Mouse (Mus musculus) mouse trophoblast stem cell (cell line): ENCODE measurements around the gene Hivep2.

Experiments used
- in situ Hi-C, 2 experiments: fragments of 300-500 bp; cut with MseI, MboI; formaldehyde crosslinking; loops; 2 replicates in 1 of 2; 3 replicates in 1 of 2; pipeline ENCODE4 v1.15.1; 2025

Hivep2 gene

GRCm38 (mm10) chr10:14138663-14139062, 172.8 kb downstream of the Hivep2 start:
- in situ Hi-C loops, result no loop called here

GRCm38 (mm10) chr10:14144840-14145239, 179.0 kb downstream of the Hivep2 start:
- in situ Hi-C loops, result no loop called here

DNA sequence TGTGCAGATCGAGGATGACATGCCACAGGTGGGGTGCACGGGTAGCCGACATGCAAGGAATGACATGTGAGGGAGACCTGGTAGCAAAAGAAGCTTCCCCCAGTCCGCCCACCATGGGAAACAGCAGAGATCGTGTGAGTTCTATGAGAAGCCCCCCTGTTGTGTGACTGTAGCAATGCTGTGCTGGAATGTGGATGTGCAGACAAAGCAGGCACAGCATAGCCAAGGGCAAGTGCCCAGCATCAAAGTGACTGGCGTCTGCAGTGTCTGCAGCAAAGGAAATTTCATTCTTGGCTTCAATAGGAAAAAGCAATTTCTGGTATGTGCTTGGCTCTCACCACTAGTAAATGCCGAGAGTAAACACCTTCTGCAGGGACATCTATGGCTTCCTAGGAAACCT, 199.0 kb downstream of the Hivep2 start:
- in situ Hi-C loops, result no loop called here

GRCm38 (mm10) chr10:14168197-14168844, 202.4 kb downstream of the Hivep2 start:
- in situ Hi-C loops, result no loop called here

- in situ Hi-C loops, result no loop called here
Measured at GRCm38 (mm10) chr10:14168869-14169566, 203.1 kb downstream of the Hivep2 start.

DNA sequence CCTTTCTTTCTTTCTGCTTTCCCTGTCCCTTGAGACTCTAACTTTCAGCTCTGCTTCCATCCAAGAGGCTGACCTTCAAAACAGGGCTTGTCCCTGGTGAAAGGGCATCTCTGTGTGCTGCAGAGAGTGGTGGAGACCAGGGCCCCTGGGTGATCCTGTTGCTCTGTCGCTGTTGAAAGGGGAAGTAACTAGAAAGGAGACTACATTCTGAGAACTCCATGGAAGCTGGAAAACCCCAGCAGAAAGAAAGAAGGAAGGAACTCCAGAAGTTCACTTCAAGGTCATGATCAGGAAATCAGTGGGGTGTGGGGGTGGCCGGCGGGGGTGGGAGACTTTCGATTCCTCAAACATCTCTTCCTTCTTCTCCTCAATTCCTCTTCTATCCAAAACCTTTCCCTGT, 208.2 kb downstream of the Hivep2 start:
- in situ Hi-C loops, result no loop called here

GRCm38 (mm10) chr10:14179424-14180339, 213.8 kb downstream of the Hivep2 start:
- in situ Hi-C loops, result no loop called here

GRCm38 (mm10) chr10:14186352-14186976, 220.6 kb downstream of the Hivep2 start:
- in situ Hi-C loops, result no loop called here

- in situ Hi-C loops, result no loop called here
Measured at GRCm38 (mm10) chr10:14189050-14189449, 223.2 kb downstream of the Hivep2 start.

GRCm38 (mm10) chr10:14191202-14191601, 225.3 kb downstream of the Hivep2 start:
- in situ Hi-C loops, result loop anchor here in 1 of 2 experiments (10.0 kb wide), 1 partner anchor 626 kb away; no protein-coding TSS in a partner anchor

GRCm38 (mm10) chr10:14192156-14192555, 226.3 kb downstream of the Hivep2 start:
- in situ Hi-C loops, result loop anchor here in 1 of 2 experiments (10.0 kb wide), 1 partner anchor 627 kb away; no protein-coding TSS in a partner anchor

DNA sequence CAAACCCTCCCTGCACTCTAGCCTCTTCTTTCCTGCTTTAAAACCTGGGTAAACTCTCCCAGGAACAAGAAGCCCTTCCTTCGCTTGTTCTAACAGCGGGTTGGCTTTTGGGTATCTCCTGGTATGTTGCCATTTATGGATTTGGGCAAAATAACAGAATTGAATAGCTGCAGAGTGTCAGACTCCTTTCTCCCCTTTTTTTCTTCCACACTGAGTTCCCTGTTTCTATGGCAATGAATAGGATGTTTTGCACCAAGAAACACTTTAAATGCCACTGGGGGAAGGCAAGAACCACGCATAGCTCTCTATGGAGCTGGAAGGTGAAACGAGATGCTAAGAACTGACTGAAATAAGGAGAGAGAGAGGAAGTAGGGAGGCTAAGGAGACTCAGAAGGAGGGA, 227.8 kb downstream of the Hivep2 start:
- in situ Hi-C loops, result loop anchor here in 1 of 2 experiments (10.0 kb wide), 1 partner anchor 629 kb away; no protein-coding TSS in a partner anchor

GRCm38 (mm10) chr10:14195778-14196650, 230.1 kb downstream of the Hivep2 start:
- in situ Hi-C loops, result loop anchor here in 1 of 2 experiments (10.0 kb wide), 1 partner anchor 631 kb away; no protein-coding TSS in a partner anchor

DNA sequence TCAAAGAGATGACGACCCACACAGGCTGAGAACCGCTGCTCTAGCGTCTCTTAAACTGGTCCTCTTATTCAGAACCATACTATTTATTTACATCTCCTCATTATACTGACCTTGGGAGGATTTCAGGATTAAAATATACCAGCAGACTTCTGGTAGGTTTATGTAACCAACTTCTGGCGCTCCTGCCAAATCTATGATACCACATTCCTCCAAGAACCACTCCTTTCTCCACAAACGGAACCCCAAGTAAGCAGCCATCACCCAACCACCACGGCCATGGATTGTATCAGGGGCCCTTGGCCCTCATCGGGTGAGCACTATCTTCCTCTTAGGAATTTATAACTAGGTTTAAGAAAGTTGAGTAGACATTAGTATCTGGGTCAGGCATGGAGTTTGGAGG, 230.9 kb downstream of the Hivep2 start:
- in situ Hi-C loops, result loop anchor here in 1 of 2 experiments (10.0 kb wide), 1 partner anchor 632 kb away; no protein-coding TSS in a partner anchor

- in situ Hi-C loops, result loop anchor here in 1 of 2 experiments (10.0 kb wide), 1 partner anchor 632 kb away; no protein-coding TSS in a partner anchor
Measured at GRCm38 (mm10) chr10:14197261-14197660, 231.4 kb downstream of the Hivep2 start.

GRCm38 (mm10) chr10:14199332-14199731, 233.5 kb downstream of the Hivep2 start:
- in situ Hi-C loops, result loop anchor here in 1 of 2 experiments (10.0 kb wide), 1 partner anchor 635 kb away; no protein-coding TSS in a partner anchor

- in situ Hi-C loops, result no loop called here
Measured at GRCm38 (mm10) chr10:14200310-14200709, 234.4 kb downstream of the Hivep2 start.
